Mouse (Mus musculus): Measurements from ENCODE around the gene Gp1bb.

DNA sequence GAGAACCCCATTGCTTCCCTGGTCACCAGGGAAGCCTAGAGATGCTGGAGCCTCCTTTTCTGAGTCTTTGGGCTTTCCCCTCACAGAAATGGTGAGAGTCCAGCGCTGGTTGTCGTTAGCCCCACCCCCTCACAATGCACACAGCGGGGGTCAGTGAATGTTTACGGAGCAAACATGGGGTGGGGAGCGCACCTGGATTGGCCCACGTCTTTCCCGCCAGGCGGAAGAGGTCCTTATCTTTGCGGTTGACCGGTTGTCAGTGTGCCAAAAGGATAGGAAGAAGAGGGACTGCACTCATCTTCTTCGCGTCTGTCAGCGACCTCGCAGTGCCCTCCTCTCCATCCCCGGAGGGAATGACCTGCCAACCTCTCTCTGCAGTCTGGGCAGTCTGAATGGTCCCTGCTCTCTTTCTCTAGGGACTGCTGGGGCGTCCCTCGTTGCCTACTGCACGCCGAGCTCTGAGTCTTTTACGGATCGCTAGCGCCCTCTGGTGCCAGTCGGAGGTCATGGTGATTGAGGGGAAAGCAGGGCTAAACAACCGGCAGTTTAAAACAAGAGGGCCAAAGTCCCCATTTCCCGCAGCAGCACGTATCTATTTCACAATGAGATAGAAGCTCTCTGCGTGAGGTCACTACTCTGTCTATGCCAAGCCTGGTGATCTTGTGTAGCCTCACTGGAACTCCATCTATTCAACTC is 4.7 kb downstream of the Gp1bb start:
- TF ChIP-seq CTCF (IDR thresholded peaks at IDR 0.05) (peak; percentile 96), EP300 (IDR thresholded peaks at IDR 0.05) (no peak)
